Mouse (Mus musculus) heart, embryonic 12.5 days (tissue): ENCODE measurements around the gene Nub1. TPM values are rescaled to one million over a fixed set of nuclear protein-coding genes. Genes with fewer than 3 reads are reported as not detected.

Experiments used
- ATAC-seq: fragments of 200-750 bp; cut with Nextera tagmentation; 2 replicates; pipeline ENCODE4 v1.8.0; 2017; ENCODE audit warnings: moderate TSS enrichment, moderate library complexity; ENCODE audit not compliant: insufficient number of reproducible peaks, low FRiP score
- H3K27ac ChIP-seq: fragments of 300-500 bp; sonication (generic); 2 replicates; pipeline ENCODE4 v1.5.1; 2016; ENCODE audit warnings: mild to moderate bottlenecking, moderate library complexity; ENCODE audit not compliant: poor library complexity, severe bottlenecking
- H3K27me3 ChIP-seq: fragments of 300-500 bp; sonication (generic); replicated peaks from 2 replicates; pipeline ENCODE4 v1.6.1; 2016; ENCODE audit warnings: mild to moderate bottlenecking, moderate library complexity
- H3K36me3 ChIP-seq: fragments of 300-500 bp; sonication (generic); 2 replicates; pipeline ENCODE4 v1.6.1; 2016; ENCODE audit warnings: mild to moderate bottlenecking, moderate library complexity
- H3K4me1 ChIP-seq: fragments of 300-500 bp; sonication (generic); replicated peaks from 2 replicates; pipeline ENCODE4 v1.6.1; 2016; ENCODE audit warnings: mild to moderate bottlenecking
- H3K4me2 ChIP-seq: fragments of 300-500 bp; sonication (generic); 2 replicates; pipeline ENCODE4 v1.6.1; 2016; ENCODE audit warnings: mild to moderate bottlenecking, moderate library complexity
- H3K4me3 ChIP-seq: fragments of 300-500 bp; sonication (generic); 2 replicates; pipeline ENCODE4 v1.5.1; 2016; ENCODE audit warnings: mild to moderate bottlenecking
- H3K9ac ChIP-seq: fragments of 300-500 bp; sonication (generic); 2 replicates; pipeline ENCODE4 v1.6.1; 2016; ENCODE audit warnings: mild to moderate bottlenecking, moderate library complexity
- H3K9me3 ChIP-seq: fragments of 300-500 bp; sonication (generic); replicated peaks from 2 replicates; pipeline ENCODE4 v1.6.1; 2016; ENCODE audit warnings: mild to moderate bottlenecking, moderate library complexity
- WGBS: fragments of 180-500 bp; shearing (Covaris S2); methylation state at CpG from one replicate; pipeline ENCODE4 v1.1.7; 2016; 5-methylcytosine and 5-hydroxymethylcytosine counted together
- polyA plus RNA-seq: library from polyadenylated mRNA; unstranded; fragments of >200 nt; fragmentation: Nextera tagmentation; extraction: Ambion mirVana; gene quantifications from 2 replicates; pipeline ENCODE4 v1.2.1, GENCODE M21; 2016

Gene Nub1
- polyA plus RNA-seq, 1 experiment from 2014 or later, result 29.5 TPM

DNA sequence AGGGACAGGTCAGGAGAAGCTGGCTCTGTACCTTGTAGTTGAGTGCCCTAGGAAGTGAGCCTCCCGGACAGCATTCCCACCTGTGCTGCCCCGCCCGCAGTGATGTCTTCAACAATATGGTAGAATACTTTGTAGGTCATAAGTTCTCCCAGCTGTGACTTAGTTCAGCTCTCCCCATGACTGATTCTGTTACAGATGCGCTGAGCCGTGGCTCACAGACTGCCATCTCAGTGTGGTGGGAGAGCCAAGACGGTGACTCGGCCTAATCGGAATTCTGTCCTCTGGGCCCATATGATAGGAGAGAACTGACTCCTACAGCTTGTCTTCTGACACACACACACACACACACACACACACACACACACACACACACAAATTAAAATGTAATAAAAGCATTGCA is 19.3 kb downstream of the Nub1 start:
- Histone ChIP-seq H3K4me1 (no peaks in the 10 kb centered on the region), H3K27me3 (no peaks in the 10 kb centered on the region), H3K27ac (no peak overlapping the region), H3K9ac (no peak overlapping the region), H3K4me2 (no peak overlapping the region), H3K4me3 (no peak overlapping the region), H3K9me3 (no peaks in the 10 kb centered on the region), H3K36me3 (peaks cover 97% of the 10 kb centered on the region)
- WGBS, result 86% methylated on average over 8 of the region's 8 CpGs
- no peak for ATAC-seq

DNA sequence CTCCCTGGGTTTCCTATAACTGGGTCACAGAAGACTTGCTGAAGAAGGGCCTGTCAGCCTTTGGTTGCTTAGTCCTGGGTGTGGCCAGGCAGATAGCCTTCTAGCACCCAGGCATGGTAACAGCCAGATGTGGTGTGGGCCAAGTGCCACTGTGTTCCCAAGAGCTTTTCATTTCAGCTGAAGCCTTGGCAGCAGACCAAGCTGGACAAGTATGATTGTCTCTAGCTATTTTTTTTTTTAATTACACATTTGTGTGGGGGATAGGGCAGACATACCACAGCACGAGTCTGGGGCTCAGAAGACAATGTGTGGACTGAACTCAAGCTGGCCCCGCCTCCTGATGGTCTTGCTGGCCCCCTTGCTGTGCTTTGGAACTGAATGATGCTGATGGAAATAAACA is 24.6 kb downstream of the Nub1 start:
- Histone ChIP-seq H3K4me1 (no peaks in the 10 kb centered on the region), H3K27ac (no peak overlapping the region), H3K9me3 (0 out of 2 replicates have a peak, but pooled peaks cover 7% of the 10 kb centered on the region), H3K27me3 (no peaks in the 10 kb centered on the region), H3K4me2 (no peak overlapping the region), H3K9ac (no peak overlapping the region), H3K36me3 (peaks cover 78% of the 10 kb centered on the region), H3K4me3 (no peak overlapping the region)
- ATAC-seq, result no peak
- 79% methylated on average over 2 of the region's 2 CpGs for WGBS

DNA sequence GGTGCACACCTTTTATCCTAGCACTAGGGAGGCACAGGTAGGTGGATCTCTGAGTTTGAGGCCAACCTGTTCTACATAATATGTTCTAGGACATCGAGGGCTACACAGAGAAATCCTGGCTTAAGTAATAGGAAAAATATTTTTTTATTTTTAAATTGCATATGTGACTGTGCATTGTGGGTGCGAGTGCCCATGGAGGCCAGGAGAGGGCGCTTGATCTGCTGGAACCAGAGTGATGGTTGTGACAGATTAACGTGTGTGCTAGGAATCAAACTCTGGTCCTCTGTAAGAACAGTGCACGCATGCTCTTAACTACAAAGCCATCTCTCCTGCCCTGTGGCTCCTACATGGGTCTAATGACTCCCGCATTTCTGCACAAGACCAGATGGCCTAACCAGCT is 26.3 kb downstream of the Nub1 start:
- no peak overlapping the region for H3K4me2 ChIP-seq
- H3K9ac ChIP-seq, result no peak overlapping the region
- no peak overlapping the region for H3K27ac ChIP-seq
- no peaks in the 10 kb centered on the region for H3K27me3 ChIP-seq
- H3K36me3 ChIP-seq, result peaks cover 62% of the 10 kb centered on the region
- H3K4me3 ChIP-seq, result no peak overlapping the region
- 0 out of 2 replicates have a peak, but pooled peaks cover 7% of the 10 kb centered on the region for H3K9me3 ChIP-seq
- WGBS, result 94% methylated on average over 6 of the region's 6 CpGs
- no peak for ATAC-seq
- H3K4me1 ChIP-seq, result no peaks in the 10 kb centered on the region

DNA sequence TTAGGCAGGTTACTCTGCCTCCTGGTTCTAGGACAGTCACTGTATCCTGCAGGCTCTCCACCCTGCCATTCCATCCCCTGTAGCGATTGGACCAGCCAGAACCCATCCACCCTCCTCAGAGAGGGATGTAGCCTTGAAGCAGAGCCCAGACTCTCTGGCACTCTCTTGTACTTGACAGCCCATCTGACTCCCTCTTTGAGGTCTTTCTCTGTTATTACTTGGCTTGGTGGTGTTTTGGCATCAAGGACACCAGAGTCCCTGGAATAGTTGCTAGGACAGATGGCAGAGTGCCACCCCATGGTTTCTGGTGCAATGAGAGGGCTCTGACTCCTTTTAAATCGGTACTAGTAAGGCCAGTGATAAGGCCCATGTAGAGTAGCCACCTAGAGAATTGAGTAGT is 27.9 kb downstream of the Nub1 start:
- Histone ChIP-seq H3K4me2 (no peak overlapping the region), H3K4me1 (no peaks in the 10 kb centered on the region), H3K4me3 (no peak overlapping the region), H3K27ac (no peak overlapping the region), H3K27me3 (no peaks in the 10 kb centered on the region), H3K36me3 (peaks cover 50% of the 10 kb centered on the region), H3K9ac (no peak overlapping the region), H3K9me3 (0 out of 2 replicates have a peak, but pooled peaks cover 7% of the 10 kb centered on the region)
- no peak for ATAC-seq
- 59% methylated on average over 2 of the region's 2 CpGs for WGBS

DNA sequence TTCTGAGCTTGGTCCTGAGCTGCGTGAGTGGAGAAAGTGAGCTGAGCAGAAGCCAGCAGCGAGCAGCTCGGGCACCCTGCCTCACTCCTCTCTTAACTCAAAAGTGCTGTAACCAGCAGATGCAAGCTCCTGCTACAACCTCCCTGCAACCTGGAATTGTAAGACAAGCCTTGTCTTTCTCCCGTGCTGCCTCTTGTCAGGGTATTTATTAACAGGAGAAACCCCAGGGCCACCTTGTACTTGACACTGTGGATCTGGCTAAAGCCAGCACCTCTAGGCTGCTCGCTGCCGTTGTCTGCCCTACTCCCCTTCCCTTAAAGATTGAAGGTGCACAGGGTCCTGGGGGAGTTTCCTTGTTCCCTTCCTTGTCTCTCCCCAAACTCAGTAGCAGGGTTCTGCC is 28.7 kb downstream of the Nub1 start:
- WGBS, result 72% methylated on average over 6 of the region's 6 CpGs
- no peak for ATAC-seq
- H3K27ac ChIP-seq, result no peak overlapping the region
- no peaks in the 10 kb centered on the region for H3K27me3 ChIP-seq
- no peak overlapping the region for H3K9ac ChIP-seq
- H3K9me3 ChIP-seq, result 0 out of 2 replicates have a peak, but pooled peaks cover 7% of the 10 kb centered on the region
- H3K4me3 ChIP-seq, result no peak overlapping the region
- no peaks in the 10 kb centered on the region for H3K4me1 ChIP-seq
- H3K36me3 ChIP-seq, result peaks cover 42% of the 10 kb centered on the region
- H3K4me2 ChIP-seq, result no peak overlapping the region

DNA sequence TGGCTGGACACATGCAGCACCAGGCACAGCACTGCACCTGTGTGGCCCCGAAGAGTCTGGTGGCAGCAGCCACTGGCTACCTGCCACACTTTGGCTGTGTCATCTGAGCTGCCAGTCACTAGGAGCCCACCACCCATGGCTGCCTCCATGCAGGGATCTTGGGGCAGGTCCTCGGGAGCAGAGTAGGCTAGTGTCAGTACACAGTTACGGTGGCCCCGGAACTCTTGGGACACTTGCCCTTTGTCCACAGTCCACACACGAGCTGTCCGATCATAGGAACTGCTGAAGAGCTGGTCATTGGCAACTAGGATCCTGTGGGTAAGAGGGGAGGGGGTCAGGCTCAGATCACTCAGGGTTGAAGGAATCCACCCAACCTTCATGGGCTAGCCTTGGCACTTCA is 32.7 kb downstream of the Nub1 start:
- Histone ChIP-seq H3K9me3 (no peaks in the 10 kb centered on the region), H3K4me3 (no peak overlapping the region), H3K9ac (no peak overlapping the region), H3K36me3 (0 out of 2 replicates have a peak, but pooled peaks cover 4% of the 10 kb centered on the region), H3K27ac (no peak overlapping the region), H3K4me2 (no peak overlapping the region), H3K4me1 (no peaks in the 10 kb centered on the region), H3K27me3 (no peaks in the 10 kb centered on the region)
- WGBS, result 92% methylated on average over 6 of the region's 6 CpGs
- no peak for ATAC-seq

DNA sequence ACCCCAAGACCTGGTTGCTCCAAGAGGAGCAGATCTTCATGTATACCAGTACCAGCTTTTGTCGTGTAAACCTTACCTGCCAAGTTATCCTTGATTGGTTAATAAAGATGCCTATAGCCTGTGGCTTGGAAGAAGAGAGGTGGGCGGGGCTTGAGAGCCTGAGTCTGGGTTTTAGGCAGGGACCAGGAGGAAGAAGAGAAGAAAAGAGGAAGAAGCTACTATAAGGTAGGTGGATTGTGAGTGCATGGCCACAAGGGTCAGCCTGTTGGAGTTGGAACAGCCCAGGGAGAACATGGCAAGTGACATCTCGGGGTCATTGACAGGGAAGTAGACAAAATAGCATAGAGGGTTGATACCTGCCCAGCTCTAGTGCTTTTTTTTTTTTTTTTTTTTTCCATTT is 34.5 kb downstream of the Nub1 start:
- H3K27me3 ChIP-seq, result no peaks in the 10 kb centered on the region
- no peak overlapping the region for H3K4me3 ChIP-seq
- no peak overlapping the region for H3K4me2 ChIP-seq
- peaks cover 9% of the 10 kb centered on the region for H3K4me1 ChIP-seq
- H3K9me3 ChIP-seq, result no peaks in the 10 kb centered on the region
- H3K36me3 ChIP-seq, result 0 out of 2 replicates have a peak, but pooled peaks cover 4% of the 10 kb centered on the region
- WGBS, result 83% methylated on average over 3 of the region's 3 CpGs
- ATAC-seq, result no peak
- no peak overlapping the region for H3K27ac ChIP-seq
- H3K9ac ChIP-seq, result no peak overlapping the region

DNA sequence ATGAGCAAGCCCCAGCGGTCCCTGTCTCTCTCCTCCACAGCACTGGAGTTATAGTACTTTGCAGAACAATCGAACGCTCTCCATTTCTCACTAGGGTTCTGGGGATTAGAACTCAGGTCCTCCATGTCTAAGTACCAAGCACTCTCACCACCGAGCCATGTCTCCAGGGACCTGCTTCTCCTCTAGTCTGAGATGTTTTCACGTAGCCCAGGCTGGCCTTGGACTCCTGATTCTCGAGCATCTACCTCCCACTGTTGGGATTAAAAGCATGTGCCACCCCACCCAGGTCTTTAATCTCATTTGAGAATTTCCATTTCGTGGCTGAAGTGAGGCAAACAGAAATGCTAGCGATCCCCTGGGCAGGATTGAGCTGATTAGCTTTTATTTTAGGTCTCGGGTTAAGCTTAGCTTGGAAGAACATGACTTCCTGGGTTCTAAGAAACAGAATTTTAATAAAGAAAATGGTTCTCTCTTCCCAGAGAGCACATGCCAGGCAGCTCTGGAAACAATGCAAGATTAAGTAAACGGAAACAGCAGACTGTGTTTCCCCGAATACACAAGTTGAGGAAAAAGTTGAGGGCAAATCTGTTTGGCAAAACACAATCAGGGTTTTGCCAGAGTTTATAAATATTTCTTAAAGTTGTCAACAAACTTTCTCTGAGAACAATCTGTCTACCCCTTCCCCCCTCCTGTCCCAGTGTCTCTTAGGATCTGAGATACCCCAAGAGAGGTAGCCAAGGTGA is 38.4 kb downstream of the Nub1 start:
- Histone ChIP-seq H3K4me3 (no peak overlapping the region), H3K36me3 (no peaks in the 10 kb centered on the region), H3K4me2 (no peak overlapping the region), H3K4me1 (peaks cover 30% of the 10 kb centered on the region), H3K9me3 (no peaks in the 10 kb centered on the region), H3K27ac (0 out of 2 replicates have a peak overlapping the region, but pooled peaks have one; percentile 52), H3K9ac (no peak overlapping the region), H3K27me3 (no peaks in the 10 kb centered on the region)
- ATAC-seq, result no peak
- WGBS, result 70% methylated on average over 11 of the region's 11 CpGs

DNA sequence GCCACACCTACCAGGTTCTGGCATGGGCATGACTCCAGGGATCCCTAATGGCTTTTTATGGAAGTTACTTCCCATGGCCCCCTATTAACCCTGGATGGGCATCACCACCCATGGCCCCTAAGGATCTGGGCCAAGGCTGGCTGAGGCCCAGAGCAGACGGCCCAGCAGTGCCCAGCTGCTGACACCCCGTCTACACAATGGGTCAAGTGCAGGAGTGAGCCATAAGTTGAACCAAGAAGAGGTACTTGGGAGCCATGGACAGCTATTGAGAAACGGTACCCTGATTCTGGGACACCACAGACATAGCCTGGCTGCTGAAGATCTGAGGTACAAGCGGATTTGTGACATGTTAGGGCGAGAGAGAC is 38.9 kb downstream of the Nub1 start:
- no peak overlapping the region for H3K4me3 ChIP-seq
- H3K27me3 ChIP-seq, result peaks cover under 1% of the 10 kb centered on the region
- peak overlapping the region; percentile 52 for H3K27ac ChIP-seq
- no peak for ATAC-seq
- no peak overlapping the region for H3K4me2 ChIP-seq
- 76% methylated on average over 5 of the region's 5 CpGs for WGBS
- H3K9ac ChIP-seq, result peak overlapping the region; percentile 31; the same call in 1 of the 2 replicates
- H3K9me3 ChIP-seq, result no peaks in the 10 kb centered on the region
- H3K4me1 ChIP-seq, result peaks cover 30% of the 10 kb centered on the region
- no peaks in the 10 kb centered on the region for H3K36me3 ChIP-seq

DNA sequence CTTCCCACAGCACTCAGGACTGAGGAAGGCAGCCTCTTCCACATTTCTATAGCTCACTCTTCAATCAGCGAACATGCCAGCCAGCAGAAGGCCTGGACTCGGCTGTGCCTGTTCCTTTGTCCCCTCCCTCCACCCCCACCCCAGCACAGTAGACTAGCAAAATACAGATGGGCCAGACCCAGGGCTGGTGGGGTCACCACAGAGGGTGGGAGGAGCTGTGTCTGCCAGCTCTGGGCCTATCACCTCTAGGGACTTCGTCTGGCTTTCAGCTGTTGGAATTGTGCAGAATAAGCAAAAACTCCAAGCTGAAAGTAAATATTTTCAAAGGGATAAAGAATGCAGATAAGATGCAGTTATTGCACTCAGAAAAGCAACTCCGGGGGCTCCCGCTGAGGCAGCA is 39.5 kb downstream of the Nub1 start:
- no peaks in the 10 kb centered on the region for H3K36me3 ChIP-seq
- H3K9ac ChIP-seq, result peak overlapping the region; percentile 31; the same call in 1 of the 2 replicates
- peaks cover 6% of the 10 kb centered on the region for H3K27me3 ChIP-seq
- H3K27ac ChIP-seq, result peak overlapping the region; percentile 52
- H3K4me2 ChIP-seq, result no peak overlapping the region
- ATAC-seq, result peak; percentile 73
- no peak overlapping the region for H3K4me3 ChIP-seq
- H3K4me1 ChIP-seq, result peaks cover 32% of the 10 kb centered on the region
- no peaks in the 10 kb centered on the region for H3K9me3 ChIP-seq
- 24% methylated on average over 5 of the region's 5 CpGs for WGBS

DNA sequence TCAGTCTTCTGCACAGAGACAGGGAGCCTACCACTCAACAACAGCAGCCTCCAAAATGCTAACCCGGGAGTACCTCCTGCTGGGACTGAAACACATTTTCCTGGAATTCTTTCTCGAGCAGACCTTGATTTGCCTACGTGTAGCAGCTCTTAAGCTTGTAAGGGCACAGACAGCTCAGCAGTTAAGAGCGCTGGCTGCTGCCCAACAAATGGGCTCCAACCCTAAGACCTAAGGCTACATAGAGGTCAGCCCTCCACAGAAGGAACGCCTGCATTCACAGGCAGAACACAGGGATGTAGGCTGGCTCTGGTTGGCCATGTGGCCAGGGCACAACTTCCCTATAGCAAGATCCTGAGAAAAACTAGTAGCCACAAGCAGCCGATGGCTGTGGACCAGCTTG is 40.6 kb downstream of the Nub1 start:
- no peak overlapping the region for H3K4me3 ChIP-seq
- no peaks in the 10 kb centered on the region for H3K36me3 ChIP-seq
- no peak for ATAC-seq
- no peak overlapping the region for H3K4me2 ChIP-seq
- no peaks in the 10 kb centered on the region for H3K9me3 ChIP-seq
- peak overlapping the region; percentile 52; the same call in 1 of the 2 replicates for H3K27ac ChIP-seq
- no peak overlapping the region for H3K9ac ChIP-seq
- peaks cover 11% of the 10 kb centered on the region for H3K27me3 ChIP-seq
- H3K4me1 ChIP-seq, result peaks cover 43% of the 10 kb centered on the region
- WGBS, result 45% methylated on average over 6 of the region's 6 CpGs
